Mouse (Mus musculus): ENCODE measurements around the gene Svs1. TPM values are rescaled to one million over a fixed set of nuclear protein-coding genes. Genes with fewer than 3 reads are reported as not detected.
A peak's percentile ranks its signal among the peaks of the same experiment; 100 is the strongest.
"Not testable (repeated sequence)": the region's sequence is repeated elsewhere in the genome, so short reads cannot be mapped to it uniquely, and the experiment has no call there.

Svs1 gene
- not detected in 2 replicates for polyA plus RNA-seq (2015; fragmentation: Nextera tagmentation; extraction: Ambion mirVana)

GRCm38 (mm10) chr6:48986444-48986990 lies at the start of gene Svs1:
Svs1 (plus strand) TSS chr6:48986861.
- no peak for ATAC-seq (ENCODE audit: low FRiP score, low read depth)
- WGBS = 66% methylated on average over 7 of the region's 7 CpGs

GRCm38 (mm10) chr6:48949596-48949995 lies 37.1 kb upstream of the Svs1 start:
- Histone ChIP-seq H3K4me3 (no peak overlapping the region), H3K4me1 (replicated peaks) (no peaks in the 10 kb centered on the region), H3K27me3 (no peaks in the 10 kb centered on the region), H3K9me3 (no peaks in the 10 kb centered on the region), H3K4me2 (no peak overlapping the region), H3K36me3 (no peaks in the 10 kb centered on the region), H3K27ac (replicated peaks) (no peak overlapping the region), H3K9ac (no peak overlapping the region)
- 73% methylated on average over 2 of the region's 2 CpGs for WGBS
- ATAC-seq (ENCODE audit: low FRiP score, low read depth) = no peak

More at GRCm38 (mm10) chr6:48986444-48986990, at the start of gene Svs1:
- H3K4me3 ChIP-seq = no peak within 1 kb of the TSS
- H3K4me1 ChIP-seq (replicated peaks) = no peaks in the 10 kb centered on the region
- H3K36me3 ChIP-seq = no peaks in the 10 kb centered on the region
- no peak within 1 kb of the TSS for H3K4me2 ChIP-seq
- no peaks in the 10 kb centered on the region for H3K9me3 ChIP-seq
- no peaks in the 10 kb centered on the region for H3K27me3 ChIP-seq
- H3K27ac ChIP-seq (replicated peaks) = no peak within 1 kb of the TSS
- H3K9ac ChIP-seq = no peak within 1 kb of the TSS

GRCm38 (mm10) chr6:48950676-48951075 lies 36.0 kb upstream of the Svs1 start:
- no peak overlapping the region for H3K9ac ChIP-seq
- WGBS = 87% methylated on average over 5 of the region's 5 CpGs
- no peak for ATAC-seq (ENCODE audit: low FRiP score, low read depth)
- no peak overlapping the region for H3K4me2 ChIP-seq
- H3K4me1 ChIP-seq (replicated peaks) = no peaks in the 10 kb centered on the region
- H3K27ac ChIP-seq (replicated peaks) = no peak overlapping the region
- H3K4me3 ChIP-seq = no peak overlapping the region
- no peaks in the 10 kb centered on the region for H3K36me3 ChIP-seq
- no peaks in the 10 kb centered on the region for H3K27me3 ChIP-seq
- H3K9me3 ChIP-seq = no peaks in the 10 kb centered on the region

- Histone ChIP-seq H3K9ac (no peak overlapping the region), H3K4me2 (no peak overlapping the region), H3K4me1 (replicated peaks) (no peaks in the 10 kb centered on the region), H3K9me3 (no peaks in the 10 kb centered on the region), H3K4me3 (no peak overlapping the region), H3K27ac (replicated peaks) (no peak overlapping the region), H3K36me3 (no peaks in the 10 kb centered on the region), H3K27me3 (no peaks in the 10 kb centered on the region)
- WGBS = 93% methylated on average over 6 of the region's 6 CpGs
- no peak for ATAC-seq (ENCODE audit: low FRiP score, low read depth)
Measured at GRCm38 (mm10) chr6:48951630-48952029, 35.0 kb upstream of the Svs1 start.

GRCm38 (mm10) chr6:48953220-48953619 lies 33.4 kb upstream of the Svs1 start:
- ATAC-seq (ENCODE audit: low FRiP score, low read depth) = no peak
- no peak overlapping the region for H3K9ac ChIP-seq
- H3K9me3 ChIP-seq = no peaks in the 10 kb centered on the region
- no peak overlapping the region for H3K4me3 ChIP-seq
- no peaks in the 10 kb centered on the region for H3K36me3 ChIP-seq
- no peaks in the 10 kb centered on the region for H3K4me1 ChIP-seq (replicated peaks)
- no peak overlapping the region for H3K4me2 ChIP-seq
- no peak overlapping the region for H3K27ac ChIP-seq (replicated peaks)
- whole genome bisulfite sequencing = 86% methylated on average over 5 of the region's 5 CpGs
- no peaks in the 10 kb centered on the region for H3K27me3 ChIP-seq

GRCm38 (mm10) chr6:48954211-48954610 lies 32.5 kb upstream of the Svs1 start:
- Histone ChIP-seq H3K27me3 (no peaks in the 10 kb centered on the region), H3K4me1 (replicated peaks) (no peaks in the 10 kb centered on the region), H3K4me3 (no peak overlapping the region), H3K9me3 (no peaks in the 10 kb centered on the region), H3K9ac (no peak overlapping the region), H3K4me2 (no peak overlapping the region), H3K36me3 (no peaks in the 10 kb centered on the region), H3K27ac (replicated peaks) (no peak overlapping the region)
- 78% methylated on average over 5 of the region's 5 CpGs for WGBS
- no peak for ATAC-seq (ENCODE audit: low FRiP score, low read depth)

- H3K4me3 ChIP-seq = no peak overlapping the region
- no peak overlapping the region for H3K27ac ChIP-seq (replicated peaks)
- H3K9ac ChIP-seq = no peak overlapping the region
- H3K9me3 ChIP-seq = no peaks in the 10 kb centered on the region
- no peaks in the 10 kb centered on the region for H3K36me3 ChIP-seq
- H3K27me3 ChIP-seq = no peaks in the 10 kb centered on the region
- H3K4me2 ChIP-seq = no peak overlapping the region
- whole genome bisulfite sequencing = 50% methylated on average over 1 of the region's 1 CpGs
- ATAC-seq (ENCODE audit: low FRiP score, low read depth) = no peak
- H3K4me1 ChIP-seq (replicated peaks) = no peaks in the 10 kb centered on the region
Measured at GRCm38 (mm10) chr6:48954946-48955345, 31.7 kb upstream of the Svs1 start.

- Histone ChIP-seq H3K4me1 (replicated peaks) (no peaks in the 10 kb centered on the region), H3K9ac (no peak overlapping the region), H3K4me2 (no peak overlapping the region), H3K27ac (replicated peaks) (no peak overlapping the region), H3K36me3 (no peaks in the 10 kb centered on the region), H3K27me3 (no peaks in the 10 kb centered on the region), H3K4me3 (no peak overlapping the region), H3K9me3 (no peaks in the 10 kb centered on the region)
- 85% methylated on average over 4 of the region's 4 CpGs for WGBS
- no peak for ATAC-seq (ENCODE audit: low FRiP score, low read depth)
Measured at GRCm38 (mm10) chr6:48956785-48957184, 29.9 kb upstream of the Svs1 start.

GRCm38 (mm10) chr6:48958053-48958452 lies 28.6 kb upstream of the Svs1 start:
- H3K36me3 ChIP-seq = no peaks in the 10 kb centered on the region
- H3K4me2 ChIP-seq = no peak overlapping the region
- peak; percentile 45; the same call in 1 of the 2 replicates for ATAC-seq (ENCODE audit: low FRiP score, low read depth)
- H3K9me3 ChIP-seq = no peaks in the 10 kb centered on the region
- H3K4me1 ChIP-seq (replicated peaks) = no peaks in the 10 kb centered on the region
- no peak overlapping the region for H3K9ac ChIP-seq
- H3K4me3 ChIP-seq = no peak overlapping the region
- 39% methylated on average over 1 of the region's 1 CpGs for WGBS
- no peak overlapping the region for H3K27ac ChIP-seq (replicated peaks)
- H3K27me3 ChIP-seq = no peaks in the 10 kb centered on the region

GRCm38 (mm10) chr6:48959151-48959550 lies 27.5 kb upstream of the Svs1 start:
- not testable (repeated sequence) for H3K27me3 ChIP-seq; H3K36me3 ChIP-seq; ATAC-seq (ENCODE audit: low FRiP score, low read depth); H3K27ac ChIP-seq (replicated peaks); H3K4me3 ChIP-seq; H3K9ac ChIP-seq; H3K4me2 ChIP-seq; H3K9me3 ChIP-seq; H3K4me1 ChIP-seq (replicated peaks)
- WGBS = 31% methylated on average over 7 of the region's 7 CpGs

GRCm38 (mm10) chr6:48966696-48967095 lies 20.0 kb upstream of the Svs1 start:
- H3K4me2 ChIP-seq; H3K4me3 ChIP-seq; H3K27ac ChIP-seq (replicated peaks); H3K27me3 ChIP-seq; H3K4me1 ChIP-seq (replicated peaks); ATAC-seq (ENCODE audit: low FRiP score, low read depth); H3K9ac ChIP-seq; H3K36me3 ChIP-seq; H3K9me3 ChIP-seq: not testable (repeated sequence)
- WGBS = 85% methylated on average over 5 of the region's 5 CpGs

GRCm38 (mm10) chr6:48967868-48968267 lies 18.8 kb upstream of the Svs1 start:
- no peak overlapping the region for H3K4me3 ChIP-seq
- no peaks in the 10 kb centered on the region for H3K27me3 ChIP-seq
- no peaks in the 10 kb centered on the region for H3K36me3 ChIP-seq
- H3K27ac ChIP-seq (replicated peaks) = no peak overlapping the region
- no peak overlapping the region for H3K9ac ChIP-seq
- no peak overlapping the region for H3K4me2 ChIP-seq
- H3K9me3 ChIP-seq = no peaks in the 10 kb centered on the region
- no peak for ATAC-seq (ENCODE audit: low FRiP score, low read depth)
- no peaks in the 10 kb centered on the region for H3K4me1 ChIP-seq (replicated peaks)

GRCm38 (mm10) chr6:48974663-48975062 lies 12.0 kb upstream of the Svs1 start, which contains the start of gene Doxl2:
Doxl2 (plus strand) TSS chr6:48974963.
- WGBS = 86% methylated on average over 2 of the region's 2 CpGs
- Histone ChIP-seq H3K4me3 (no peak within 1 kb of the TSS), H3K36me3 (no peaks in the 10 kb centered on the region), H3K9me3 (no peaks in the 10 kb centered on the region), H3K4me1 (replicated peaks) (no peaks in the 10 kb centered on the region), H3K27ac (replicated peaks) (no peak within 1 kb of the TSS), H3K27me3 (no peaks in the 10 kb centered on the region), H3K9ac (no peak within 1 kb of the TSS), H3K4me2 (no peak within 1 kb of the TSS)
- ATAC-seq (ENCODE audit: low FRiP score, low read depth) = no peak
